8 mouse cellular contexts compared by ENCODE assay signal in genomic region chr16:20537601-20538320, GRCm38 (mm10). TPM values are rescaled to one million over a fixed set of nuclear protein-coding genes. Genes with fewer than 3 reads are reported as not detected.
DNase-seq lines count a peak whose midpoint lies in the region; ATAC-seq lines count a peak whose summit lies in the region.

No protein-coding gene starts in this region.

- no peak for DNase-seq in heart, adult 9 months (ENCODE audit: low spot score in 2 of 2)
- peak; percentile 73 for DNase-seq in ZHBTc4 (ENCODE audit: low read depth, low spot score)
- DNase-seq in hindbrain, embryonic 14.5 days (ENCODE audit: low spot score), result no peak
- DNase-seq in midbrain, embryonic 14.5 days, result no peak
- DNase-seq in Muller cell, postnatal 12 days (ENCODE audit: inconsistent ontology term), result no peak
- DNase-seq in urinary bladder, postnatal 10 days (ENCODE audit: low spot score), result no peak
- DNase-seq in cerebellum, adult 18-20 months, result no peak

- no peaks in the 10 kb centered on the region for H3K27me3 ChIP-seq in heart, embryonic 11.5 days (ENCODE audit: control insufficient read depth, insufficient read depth, low read length)
- no peaks in the 10 kb centered on the region for H3K27me3 ChIP-seq in hindbrain, embryonic 14.5 days (ENCODE audit: control insufficient read depth, insufficient read depth, low read length)
- H3K27me3 ChIP-seq in midbrain, embryonic 14.5 days (ENCODE audit: control insufficient read depth, insufficient read depth, low read length), result no peaks in the 10 kb centered on the region

- H3K9me3 ChIP-seq in heart, embryonic 11.5 days (replicated peaks; ENCODE audit: control insufficient read depth, low read length), result no peaks in the 10 kb centered on the region
- H3K9me3 ChIP-seq in hindbrain, embryonic 14.5 days (ENCODE audit: control insufficient read depth, low read length), result no peaks in the 10 kb centered on the region
- H3K9me3 ChIP-seq in midbrain, embryonic 14.5 days (ENCODE audit: control insufficient read depth, low read length), result no peaks in the 10 kb centered on the region

- peaks cover 25% of the 10 kb centered on the region for H3K4me1 ChIP-seq in heart, embryonic 11.5 days (ENCODE audit: control insufficient read depth, insufficient read depth, low read length)
- H3K4me1 ChIP-seq in hindbrain, embryonic 14.5 days (replicated peaks; ENCODE audit: control insufficient read depth, insufficient read depth, low read length), result peaks cover 27% of the 10 kb centered on the region
- H3K4me1 ChIP-seq in midbrain, embryonic 14.5 days (ENCODE audit: control insufficient read depth, insufficient read depth, low read length), result peaks cover 23% of the 10 kb centered on the region

- ATAC-seq in heart, embryonic 11.5 days (replicated peaks; ENCODE audit: insufficient number of reproducible peaks, low FRiP score, low TSS enrichment), result no peak
- no peak for ATAC-seq in hindbrain, embryonic 14.5 days (ENCODE audit: low FRiP score)
- ATAC-seq in midbrain, embryonic 14.5 days (ENCODE audit: low FRiP score, low TSS enrichment), result no peak

- H3K4me2 ChIP-seq in heart, embryonic 11.5 days, result peak overlapping the region; percentile 91
- peak overlapping the region; percentile 88 for H3K4me2 ChIP-seq in hindbrain, embryonic 14.5 days (replicated peaks)
- peak overlapping the region; percentile 95 for H3K4me2 ChIP-seq in midbrain, embryonic 14.5 days (ENCODE audit: low read length)

- H3K36me3 ChIP-seq in heart, embryonic 11.5 days (ENCODE audit: control insufficient read depth, insufficient read depth, low read length), result peaks cover 36% of the 10 kb centered on the region
- H3K36me3 ChIP-seq in hindbrain, embryonic 14.5 days (replicated peaks; ENCODE audit: control insufficient read depth, insufficient read depth), result peaks cover 62% of the 10 kb centered on the region
- H3K36me3 ChIP-seq in midbrain, embryonic 14.5 days (ENCODE audit: control insufficient read depth, insufficient read depth, low read length), result peaks cover 57% of the 10 kb centered on the region

- 39% methylated on average over 6 of the region's 6 CpGs for WGBS in heart, embryonic 11.5 days (ENCODE audit: insufficient replicate concordance)
- 33% methylated on average over 6 of the region's 6 CpGs for WGBS in hindbrain, embryonic 14.5 days
- WGBS in midbrain, embryonic 14.5 days, result 20% methylated on average over 6 of the region's 6 CpGs

- H3K4me3 ChIP-seq in heart, embryonic 11.5 days (ENCODE audit: low read depth, low read length), result peak overlapping the region; percentile 78
- peak overlapping the region; percentile 88 for H3K4me3 ChIP-seq in hindbrain, embryonic 14.5 days (replicated peaks; ENCODE audit: low read length)
- H3K4me3 ChIP-seq in midbrain, embryonic 14.5 days (replicated peaks; ENCODE audit: low read depth, low read length), result peak overlapping the region; percentile 91

- H3K9ac ChIP-seq in heart, embryonic 11.5 days (ENCODE audit: low read depth, low read length), result peak overlapping the region; percentile 59
- H3K9ac ChIP-seq in hindbrain, embryonic 14.5 days, result peak overlapping the region; percentile 96
- H3K9ac ChIP-seq in midbrain, embryonic 14.5 days (replicated peaks; ENCODE audit: low read length), result peak overlapping the region; percentile 49; the same call in 1 of the 2 replicates

- H3K27ac ChIP-seq in heart, embryonic 11.5 days (ENCODE audit: low read depth, low read length), result no peak overlapping the region
- no peak overlapping the region for H3K27ac ChIP-seq in hindbrain, embryonic 14.5 days
- no peak overlapping the region for H3K27ac ChIP-seq in midbrain, embryonic 14.5 days (replicated peaks; ENCODE audit: low read depth, low read length)

RNA-seq across cellular contexts. Expression of gene Ap2m1, which starts 2.5 kb away (rescaled TPM):
- 490 and 502 TPM in 2 replicates for polyA plus RNA-seq in heart, embryonic 11.5 days (2014; fragmentation: Nextera tagmentation; extraction: Ambion mirVana)
- 1,214 and 1,314 TPM in 2 replicates for polyA plus RNA-seq in hindbrain, embryonic 14.5 days (2014; fragmentation: Nextera tagmentation; extraction: Ambion mirVana)
- 1,285 and 1,320 TPM in 2 replicates for polyA plus RNA-seq in midbrain, embryonic 14.5 days (2014; fragmentation: Nextera tagmentation; extraction: Ambion mirVana)

RNA-seq across cellular contexts. Expression of gene Abcf3, which starts 10.6 kb away (rescaled TPM):
- 41.4 and 44.9 TPM in 2 replicates for polyA plus RNA-seq in heart, embryonic 11.5 days (2014; fragmentation: Nextera tagmentation; extraction: Ambion mirVana)
- 75.3 and 77.5 TPM in 2 replicates for polyA plus RNA-seq in hindbrain, embryonic 14.5 days (2014; fragmentation: Nextera tagmentation; extraction: Ambion mirVana)
- polyA plus RNA-seq in midbrain, embryonic 14.5 days (2014; fragmentation: Nextera tagmentation; extraction: Ambion mirVana), result 69.6 and 79.9 TPM in 2 replicates

RNA-seq across cellular contexts. Expression of gene Dvl3, which starts 21.0 kb away (rescaled TPM):
- 32.2 and 34.8 TPM in 2 replicates for polyA plus RNA-seq in heart, embryonic 11.5 days (2014; fragmentation: Nextera tagmentation; extraction: Ambion mirVana)
- polyA plus RNA-seq in hindbrain, embryonic 14.5 days (2014; fragmentation: Nextera tagmentation; extraction: Ambion mirVana), result 36.4 and 40.9 TPM in 2 replicates
- 35.8 and 40.2 TPM in 2 replicates for polyA plus RNA-seq in midbrain, embryonic 14.5 days (2014; fragmentation: Nextera tagmentation; extraction: Ambion mirVana)

RNA-seq across cellular contexts. Expression of gene Eif2b5, which starts 39.1 kb away (rescaled TPM):
- polyA plus RNA-seq in heart, embryonic 11.5 days (2014; fragmentation: Nextera tagmentation; extraction: Ambion mirVana), result 83.3 and 96.1 TPM in 2 replicates
- polyA plus RNA-seq in hindbrain, embryonic 14.5 days (2014; fragmentation: Nextera tagmentation; extraction: Ambion mirVana), result 88.0 and 89.2 TPM in 2 replicates
- 65.8 and 97.4 TPM in 2 replicates for polyA plus RNA-seq in midbrain, embryonic 14.5 days (2014; fragmentation: Nextera tagmentation; extraction: Ambion mirVana)

RNA-seq across cellular contexts. Expression of gene Vwa5b2, which starts 51.5 kb away (rescaled TPM):
- polyA plus RNA-seq in heart, embryonic 11.5 days (2014; fragmentation: Nextera tagmentation; extraction: Ambion mirVana), result 0.08 and 0.20 TPM in 2 replicates
- polyA plus RNA-seq in hindbrain, embryonic 14.5 days (2014; fragmentation: Nextera tagmentation; extraction: Ambion mirVana), result 22.1 and 24.4 TPM in 2 replicates
- polyA plus RNA-seq in midbrain, embryonic 14.5 days (2014; fragmentation: Nextera tagmentation; extraction: Ambion mirVana), result 12.1 and 15.8 TPM in 2 replicates
